Mouse (Mus musculus): ENCODE results near the gene Ostn. TPM values are rescaled to one million over a fixed set of nuclear protein-coding genes. Genes with fewer than 3 reads are reported as not detected.

Gene Ostn
- polyA plus RNA-seq, 1 experiment from 2014 or later = not detected

- WGBS = 92% methylated on average over 2 of the region's 2 CpGs
- no peak overlapping the region for H3K9ac ChIP-seq
- no peaks in the 10 kb centered on the region for H3K4me1 ChIP-seq (replicated peaks; ENCODE audit: control insufficient read depth, insufficient read depth, low read length)
- ATAC-seq (ENCODE audit: low FRiP score) (no peak), DNase-seq (ENCODE audit: low spot score) (no peak)
- no peak overlapping the region for H3K4me3 ChIP-seq (replicated peaks; ENCODE audit: low read length)
- no peaks in the 10 kb centered on the region for H3K27me3 ChIP-seq (ENCODE audit: control insufficient read depth, insufficient read depth, low read length)
- no peaks in the 10 kb centered on the region for H3K9me3 ChIP-seq (ENCODE audit: control insufficient read depth, low read length)
- H3K4me2 ChIP-seq (replicated peaks) = no peak overlapping the region
- no peaks in the 10 kb centered on the region for H3K36me3 ChIP-seq (replicated peaks; ENCODE audit: control insufficient read depth, insufficient read depth)
- H3K27ac ChIP-seq = no peak overlapping the region
These were observed 41.9 kb downstream of the Ostn start for GRCm38 (mm10) chr16:27349235-27349634.

GRCm38 (mm10) chr16:27349878-27350532 is 42.7 kb downstream of the Ostn start:
- Histone ChIP-seq H3K9ac (no peak overlapping the region), H3K27me3 (ENCODE audit: control insufficient read depth, insufficient read depth, low read length) (no peaks in the 10 kb centered on the region), H3K27ac (no peak overlapping the region), H3K4me1 (replicated peaks; ENCODE audit: control insufficient read depth, insufficient read depth, low read length) (no peaks in the 10 kb centered on the region), H3K36me3 (replicated peaks; ENCODE audit: control insufficient read depth, insufficient read depth) (no peaks in the 10 kb centered on the region), H3K4me3 (replicated peaks; ENCODE audit: low read length) (no peak overlapping the region), H3K9me3 (ENCODE audit: control insufficient read depth, low read length) (no peaks in the 10 kb centered on the region), H3K4me2 (replicated peaks) (no peak overlapping the region)
- WGBS = 90% methylated on average over 7 of the region's 7 CpGs
- ATAC-seq (ENCODE audit: low FRiP score) = no peak
- DNase-seq (ENCODE audit: low spot score) = no peak

DNA sequence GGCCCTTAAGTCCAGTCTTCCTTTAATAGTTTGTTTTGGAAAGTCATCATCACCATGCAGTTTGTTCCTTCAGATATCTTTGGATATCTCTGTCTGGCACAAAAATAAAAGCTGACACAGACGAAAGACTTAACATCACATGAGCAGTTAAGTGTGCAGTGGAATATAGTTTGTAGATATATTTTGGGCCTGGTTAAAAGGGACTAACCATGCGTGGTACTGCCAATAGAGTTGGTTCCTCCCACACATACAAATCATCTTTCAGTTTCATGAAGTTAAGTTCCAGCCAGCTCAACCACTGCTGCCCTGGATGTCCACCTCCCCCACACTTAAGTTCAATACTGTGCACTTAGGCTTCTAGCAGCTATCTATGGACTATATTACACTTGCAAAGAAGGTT is 47.2 kb downstream of the Ostn start:
- Histone ChIP-seq H3K4me1 (replicated peaks; ENCODE audit: control insufficient read depth, insufficient read depth, low read length) (no peaks in the 10 kb centered on the region), H3K27ac (no peak overlapping the region), H3K9me3 (ENCODE audit: control insufficient read depth, low read length) (no peaks in the 10 kb centered on the region), H3K9ac (no peak overlapping the region), H3K4me3 (replicated peaks; ENCODE audit: low read length) (no peak overlapping the region), H3K4me2 (replicated peaks) (no peak overlapping the region), H3K27me3 (ENCODE audit: control insufficient read depth, insufficient read depth, low read length) (no peaks in the 10 kb centered on the region), H3K36me3 (replicated peaks; ENCODE audit: control insufficient read depth, insufficient read depth) (no peaks in the 10 kb centered on the region)
- no peak for DNase-seq (ENCODE audit: low spot score)
- 85% methylated on average over 2 of the region's 2 CpGs for WGBS
- no peak for ATAC-seq (ENCODE audit: low FRiP score)

- DNase-seq (ENCODE audit: low spot score) = no peak
- Histone ChIP-seq H3K9me3 (ENCODE audit: control insufficient read depth, low read length) (no peaks in the 10 kb centered on the region), H3K4me2 (replicated peaks) (no peak overlapping the region), H3K9ac (no peak overlapping the region), H3K27ac (no peak overlapping the region), H3K4me3 (replicated peaks; ENCODE audit: low read length) (no peak overlapping the region), H3K36me3 (replicated peaks; ENCODE audit: control insufficient read depth, insufficient read depth) (no peaks in the 10 kb centered on the region), H3K27me3 (ENCODE audit: control insufficient read depth, insufficient read depth, low read length) (no peaks in the 10 kb centered on the region), H3K4me1 (replicated peaks; ENCODE audit: control insufficient read depth, insufficient read depth, low read length) (no peaks in the 10 kb centered on the region)
- WGBS = 95% methylated on average over 1 of the region's 1 CpGs
- ATAC-seq (ENCODE audit: low FRiP score) = no peak
These were observed 52.8 kb downstream of the Ostn start for GRCm38 (mm10) chr16:27360059-27360458.

- H3K27ac ChIP-seq = no peak within 1 kb of the TSS
- no peak within 1 kb of the TSS for H3K4me2 ChIP-seq (replicated peaks)
- WGBS = 79% methylated on average over 8 of the region's 8 CpGs
- H3K36me3 ChIP-seq (replicated peaks; ENCODE audit: control insufficient read depth, insufficient read depth) = no peaks in the 10 kb centered on the region
- H3K9me3 ChIP-seq (ENCODE audit: control insufficient read depth, low read length) = no peaks in the 10 kb centered on the region
- no peaks in the 10 kb centered on the region for H3K27me3 ChIP-seq (ENCODE audit: control insufficient read depth, insufficient read depth, low read length)
- no peak within 1 kb of the TSS for H3K9ac ChIP-seq
- no peak for DNase-seq (ENCODE audit: low spot score)
- no peak within 1 kb of the TSS for H3K4me3 ChIP-seq (replicated peaks; ENCODE audit: low read length)
- H3K4me1 ChIP-seq (replicated peaks; ENCODE audit: control insufficient read depth, insufficient read depth, low read length) = no peaks in the 10 kb centered on the region
- no peak for ATAC-seq (ENCODE audit: low FRiP score)
These were observed 62.9 kb downstream of the Ostn start, which contains the start of gene Uts2b for GRCm38 (mm10) chr16:27370191-27370590. TSS of gene Uts2b (minus strand) at chr16:27370239.

DNA sequence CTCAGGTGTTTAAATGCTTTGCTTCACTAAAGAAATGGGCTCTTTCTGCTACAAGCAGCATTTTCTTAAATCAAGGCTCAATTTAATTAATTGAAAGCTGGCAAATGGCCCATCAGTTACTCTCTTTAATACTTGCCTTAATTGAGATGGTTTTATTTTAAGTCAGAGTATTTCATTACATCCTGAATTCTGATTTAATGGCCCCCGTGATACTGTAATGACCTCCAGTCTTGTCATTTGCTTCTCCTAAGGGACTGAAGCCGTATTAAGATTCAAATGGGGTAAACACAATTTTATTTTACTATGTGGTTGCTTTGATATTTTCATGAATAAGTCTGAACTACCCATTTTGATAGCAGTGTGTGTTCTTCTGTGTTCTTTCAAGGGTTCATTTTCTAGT is 63.4 kb downstream of the Ostn start:
- no peak overlapping the region for H3K27ac ChIP-seq
- no peaks in the 10 kb centered on the region for H3K27me3 ChIP-seq (ENCODE audit: control insufficient read depth, insufficient read depth, low read length)
- no peak overlapping the region for H3K9ac ChIP-seq
- ATAC-seq (ENCODE audit: low FRiP score) = no peak
- H3K9me3 ChIP-seq (ENCODE audit: control insufficient read depth, low read length) = no peaks in the 10 kb centered on the region
- WGBS = 64% methylated on average over 2 of the region's 2 CpGs
- no peak overlapping the region for H3K4me2 ChIP-seq (replicated peaks)
- H3K36me3 ChIP-seq (replicated peaks; ENCODE audit: control insufficient read depth, insufficient read depth) = no peaks in the 10 kb centered on the region
- no peak overlapping the region for H3K4me3 ChIP-seq (replicated peaks; ENCODE audit: low read length)
- DNase-seq (ENCODE audit: low spot score) = no peak
- H3K4me1 ChIP-seq (replicated peaks; ENCODE audit: control insufficient read depth, insufficient read depth, low read length) = no peaks in the 10 kb centered on the region

DNA sequence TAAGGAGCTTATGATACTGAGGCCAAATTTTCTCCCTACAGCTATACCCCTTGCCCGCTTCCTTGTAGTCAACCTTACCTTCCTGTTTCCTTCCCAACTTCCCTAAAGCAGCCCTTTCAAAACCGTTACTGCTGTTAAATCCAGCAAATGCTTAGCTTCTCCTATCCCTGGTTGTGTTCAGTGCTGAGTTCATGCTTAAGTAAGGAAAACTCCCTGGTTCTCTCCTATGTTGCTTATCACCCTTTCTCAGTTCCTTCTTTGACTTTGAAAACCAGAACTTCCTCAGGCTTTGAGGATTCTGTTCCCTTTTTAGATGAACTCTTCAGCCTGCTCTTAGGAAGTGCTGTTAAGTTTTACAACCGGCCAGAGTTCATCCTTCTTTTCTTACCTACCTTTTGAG is 66.8 kb downstream of the Ostn start:
- Histone ChIP-seq H3K4me1 (replicated peaks; ENCODE audit: control insufficient read depth, insufficient read depth, low read length) (no peaks in the 10 kb centered on the region), H3K27ac (no peak overlapping the region), H3K36me3 (replicated peaks; ENCODE audit: control insufficient read depth, insufficient read depth) (no peaks in the 10 kb centered on the region), H3K9ac (no peak overlapping the region), H3K4me3 (replicated peaks; ENCODE audit: low read length) (no peak overlapping the region), H3K4me2 (replicated peaks) (no peak overlapping the region), H3K9me3 (ENCODE audit: control insufficient read depth, low read length) (no peaks in the 10 kb centered on the region), H3K27me3 (ENCODE audit: control insufficient read depth, insufficient read depth, low read length) (no peaks in the 10 kb centered on the region)
- WGBS = 82% methylated on average over 3 of the region's 3 CpGs
- ATAC-seq (ENCODE audit: low FRiP score) (no peak), DNase-seq (ENCODE audit: low spot score) (no peak)

- no peaks in the 10 kb centered on the region for H3K4me1 ChIP-seq (replicated peaks; ENCODE audit: control insufficient read depth, insufficient read depth, low read length)
- H3K36me3 ChIP-seq (replicated peaks; ENCODE audit: control insufficient read depth, insufficient read depth) = no peaks in the 10 kb centered on the region
- no peaks in the 10 kb centered on the region for H3K27me3 ChIP-seq (ENCODE audit: control insufficient read depth, insufficient read depth, low read length)
- no peak for DNase-seq (ENCODE audit: low spot score)
- H3K4me3 ChIP-seq (replicated peaks; ENCODE audit: low read length) = no peak overlapping the region
- H3K4me2 ChIP-seq (replicated peaks) = no peak overlapping the region
- H3K9me3 ChIP-seq (ENCODE audit: control insufficient read depth, low read length) = no peaks in the 10 kb centered on the region
- 76% methylated on average over 2 of the region's 2 CpGs for WGBS
- no peak overlapping the region for H3K27ac ChIP-seq
- H3K9ac ChIP-seq = no peak overlapping the region
- ATAC-seq (ENCODE audit: low FRiP score) = no peak
These were observed 68.0 kb downstream of the Ostn start for GRCm38 (mm10) chr16:27375318-27375717.

- Histone ChIP-seq H3K4me1 (replicated peaks; ENCODE audit: control insufficient read depth, insufficient read depth, low read length) (no peaks in the 10 kb centered on the region), H3K27me3 (ENCODE audit: control insufficient read depth, insufficient read depth, low read length) (no peaks in the 10 kb centered on the region), H3K4me3 (replicated peaks; ENCODE audit: low read length) (no peak overlapping the region), H3K36me3 (replicated peaks; ENCODE audit: control insufficient read depth, insufficient read depth) (no peaks in the 10 kb centered on the region), H3K27ac (no peak overlapping the region), H3K4me2 (replicated peaks) (no peak overlapping the region), H3K9ac (no peak overlapping the region), H3K9me3 (ENCODE audit: control insufficient read depth, low read length) (no peaks in the 10 kb centered on the region)
- DNase-seq (ENCODE audit: low spot score) (no peak), ATAC-seq (ENCODE audit: low FRiP score) (no peak)
These were observed 69.3 kb downstream of the Ostn start for GRCm38 (mm10) chr16:27376556-27376955.

DNA sequence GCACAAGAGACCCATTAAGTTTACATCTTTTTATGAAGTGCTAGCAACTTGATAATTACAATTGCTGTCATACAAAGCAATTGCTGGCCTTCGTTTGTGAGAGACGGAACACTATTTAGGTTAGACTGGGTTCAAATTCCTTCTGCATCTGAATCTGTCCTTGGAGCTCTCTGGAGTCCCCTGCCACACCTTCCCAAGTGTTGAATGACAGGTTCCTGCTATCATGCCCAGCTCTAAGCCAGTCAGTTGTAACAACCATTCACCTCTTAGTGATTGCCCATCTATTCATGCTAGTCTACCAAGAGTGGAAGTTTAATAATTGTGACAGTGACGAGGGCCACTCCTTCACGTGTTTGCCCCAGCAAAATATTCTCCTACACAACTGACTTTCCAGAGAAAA is 74.9 kb downstream of the Ostn start:
- Histone ChIP-seq H3K36me3 (replicated peaks; ENCODE audit: control insufficient read depth, insufficient read depth) (no peaks in the 10 kb centered on the region), H3K27me3 (ENCODE audit: control insufficient read depth, insufficient read depth, low read length) (no peaks in the 10 kb centered on the region), H3K4me1 (replicated peaks; ENCODE audit: control insufficient read depth, insufficient read depth, low read length) (no peaks in the 10 kb centered on the region), H3K27ac (no peak overlapping the region), H3K4me3 (replicated peaks; ENCODE audit: low read length) (no peak overlapping the region), H3K4me2 (replicated peaks) (no peak overlapping the region), H3K9me3 (ENCODE audit: control insufficient read depth, low read length) (no peaks in the 10 kb centered on the region), H3K9ac (no peak overlapping the region)
- DNase-seq (ENCODE audit: low spot score) (no peak), ATAC-seq (ENCODE audit: low FRiP score) (no peak)
- WGBS = 88% methylated on average over 4 of the region's 4 CpGs
